Mouse (Mus musculus) cerebellum, adult 2 months (tissue): ENCODE measurements around the gene Ranbp10.

Source experiments
- CTCF ChIP-seq: fragments of 200-500 bp; IDR thresholded peaks from 2 replicates; pipeline ENCODE4 v1.5.1; 2011; ENCODE audit warnings: low read depth, mild to moderate bottlenecking, control low read depth, low read length, moderate library complexity, borderline replicate concordance; ENCODE audit not compliant: insufficient read depth
- POLR2A ChIP-seq: fragments of 200-500 bp; IDR thresholded peaks from 2 replicates; pipeline ENCODE4 v1.6.1; 2011; ENCODE audit warnings: low read length, control low read depth, borderline replicate concordance; ENCODE audit not compliant: insufficient read depth

GRCm38 (mm10) chr8:105810245-105810786 lies 16.8 kb downstream of the Ranbp10 start:
- TF ChIP-seq POLR2A (no peak), CTCF (no peak)
